In the genomic region with DNA sequence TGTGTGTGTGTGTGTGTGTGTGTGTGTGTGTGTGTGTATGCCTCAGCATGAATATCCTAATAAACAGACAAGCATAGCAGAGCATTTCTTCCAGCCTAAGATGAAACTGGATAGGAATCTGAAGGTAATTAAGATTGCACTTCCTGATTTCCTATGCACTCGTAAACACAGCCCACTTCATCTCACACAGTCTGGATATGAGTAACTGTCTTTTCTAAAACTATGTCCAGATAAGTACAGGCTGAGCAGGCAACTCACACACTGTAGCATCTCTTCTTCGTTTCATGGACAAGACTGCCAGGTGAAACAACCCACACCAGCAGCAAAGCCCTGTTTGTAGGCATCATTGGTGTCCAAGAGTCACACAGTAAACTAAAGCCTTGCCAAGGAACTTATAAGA, we compare ENCODE assay signal across 1 mouse cellular context.
TF ChIP-seq lines count a peak whose summit lies in the region.

No protein-coding gene starts in this region.

TF ChIP-seq in MEL, 35 proteins besides CTCF, POLR2A, EP300 and RAD21 (continued from another document):
- no peak for TF ChIP-seq MEF2A (IDR thresholded peaks at IDR 0.05; ENCODE audit: extremely low read depth, insufficient replicate concordance, low read depth, low read length, poor library complexity, severe bottlenecking)
- peak; percentile 32 for TF ChIP-seq ETS1 (IDR thresholded peaks at IDR 0.05; ENCODE audit: low read depth, low read length)
- TF ChIP-seq MAFK (IDR thresholded peaks at IDR 0.05; ENCODE audit: borderline replicate concordance, low read depth, low read length): 0 out of 2 replicates have a peak, but pooled peaks have one; percentile 22
- TF ChIP-seq ZC3H11A (IDR thresholded peaks at IDR 0.05; ENCODE audit: low read depth, low read length): no peak
- no peak for TF ChIP-seq E2F4 (IDR thresholded peaks at IDR 0.05; ENCODE audit: borderline replicate concordance, low read depth, low read length)
- TF ChIP-seq MYB (IDR thresholded peaks at IDR 0.05; ENCODE audit: low read depth, low read length): peak; percentile 40; the same call in 1 of the 2 replicates
- TF ChIP-seq POLR2AphosphoS2 (IDR thresholded peaks at IDR 0.05; ENCODE audit: low read length): no peak
- no peak for TF ChIP-seq KAT2A (conservative IDR thresholded peaks at IDR 0.05; ENCODE audit: low read depth, low read length)
- peak; percentile 55; the same call in 1 of the 2 replicates for TF ChIP-seq RCOR1 (IDR thresholded peaks at IDR 0.05; ENCODE audit: low read depth, low read length)
- TF ChIP-seq ZNF384 (IDR thresholded peaks at IDR 0.05; ENCODE audit: low read depth, low read length): no peak
- no peak for TF ChIP-seq MAZ (IDR thresholded peaks at IDR 0.05; ENCODE audit: low read depth, low read length)
- no peak for TF ChIP-seq ZKSCAN1 (IDR thresholded peaks at IDR 0.05; ENCODE audit: low read depth, low read length)
- no peak for TF ChIP-seq GABPA (IDR thresholded peaks at IDR 0.05; ENCODE audit: low read depth, low read length)
- peak; percentile 9; the same call in 1 of the 2 replicates for TF ChIP-seq SIN3A (IDR thresholded peaks at IDR 0.05; ENCODE audit: low read length)
- TF ChIP-seq USF2 (IDR thresholded peaks at IDR 0.05; ENCODE audit: borderline replicate concordance in 1 of 2, insufficient read depth in 1 of 2, low read depth in 1 of 2, low read length in 2 of 2): no peak
- no peak for TF ChIP-seq MYC (IDR thresholded peaks at IDR 0.05; ENCODE audit: low read depth, low read length)
- TF ChIP-seq CHD2 (IDR thresholded peaks at IDR 0.05; ENCODE audit: low read length): no peak
- TF ChIP-seq NELFE (IDR thresholded peaks at IDR 0.05; ENCODE audit: low read depth, low read length): 0 out of 2 replicates have a peak, but pooled peaks have one; percentile 18
- TF ChIP-seq BHLHE40 (IDR thresholded peaks at IDR 0.05; ENCODE audit: borderline replicate concordance, low read depth, low read length): no peak
- TF ChIP-seq SMC3 (IDR thresholded peaks at IDR 0.05; ENCODE audit: low read depth, low read length): no peak
- no peak for TF ChIP-seq JUND (IDR thresholded peaks at IDR 0.05; ENCODE audit: low read depth, low read length)
